Mouse (Mus musculus): ENCODE results near the gene Dnaaf5. TPM values are rescaled to one million over a fixed set of nuclear protein-coding genes. Genes with fewer than 3 reads are reported as not detected.

The Dnaaf5 gene
- polyA plus RNA-seq, 1 experiment from 2014 or later: 45.6 TPM

- no peak for DNase-seq (ENCODE audit: low read depth, low spot score)
- H3K27me3 ChIP-seq: no peaks in the 10 kb centered on the region
- TF ChIP-seq CTCF (IDR thresholded peaks at IDR 0.05): no peak
- POLR2A ChIA-PET: interaction anchor here (0.8 kb wide), 2 partner anchors 9 to 12 kb away, joined by 3 read pairs; no protein-coding TSS in a partner anchor
- CTCF ChIA-PET: interaction anchor here (1.2 to 1.3 kb wide), 2 partner anchors 10 to 13 kb away, joined by 3 read pairs; no protein-coding TSS in a partner anchor
- in situ Hi-C loops (cut with MboI; ENCODE audit: low pct_unique_long_range_greater_than_20kb): no loop called here
- no peak for ATAC-seq
Observed at GRCm38 (mm10) chr5:139228318-139228717, 78.3 kb downstream of the Dnaaf5 start.

GRCm38 (mm10) chr5:139229716-139230115, 79.7 kb downstream of the Dnaaf5 start:
- POLR2A ChIA-PET: no interaction called here
- in situ Hi-C loops (cut with MboI; ENCODE audit: low pct_unique_long_range_greater_than_20kb): no loop called here
- CTCF ChIA-PET: interaction anchor here (1.0 kb wide), 1 partner anchor 13 kb away, joined by 3 read pairs; no protein-coding TSS in a partner anchor
- ATAC-seq: no peak
- no peak for TF ChIP-seq CTCF (IDR thresholded peaks at IDR 0.05)
- DNase-seq (ENCODE audit: low read depth, low spot score): no peak
- H3K27me3 ChIP-seq: no peaks in the 10 kb centered on the region

GRCm38 (mm10) chr5:139232083-139232482, 82.1 kb downstream of the Dnaaf5 start:
- TF ChIP-seq CTCF (IDR thresholded peaks at IDR 0.05): no peak
- no peak for ATAC-seq
- ChIA-PET POLR2A (no interaction called here), CTCF (no interaction called here)
- H3K27me3 ChIP-seq: no peaks in the 10 kb centered on the region
- in situ Hi-C loops (cut with MboI; ENCODE audit: low pct_unique_long_range_greater_than_20kb): no loop called here
- DNase-seq (ENCODE audit: low read depth, low spot score): no peak

- no peaks in the 10 kb centered on the region for H3K27me3 ChIP-seq
- no peak for TF ChIP-seq CTCF (IDR thresholded peaks at IDR 0.05)
- in situ Hi-C loops (cut with MboI; ENCODE audit: low pct_unique_long_range_greater_than_20kb): no loop called here
- ATAC-seq: no peak
- no peak for DNase-seq (ENCODE audit: low read depth, low spot score)
- ChIA-PET CTCF (interaction anchor here (1.1 to 1.6 kb wide), 2 partner anchors 12 to 48 kb away, joined by 3 to 4 read pairs; no protein-coding TSS in a partner anchor), POLR2A (interaction anchor here (0.6 to 0.9 kb wide), 2 partner anchors 17 to 44 kb away, joined by 3 read pairs; no protein-coding TSS in a partner anchor)
Observed at GRCm38 (mm10) chr5:139234423-139234822, 84.4 kb downstream of the Dnaaf5 start.

Other genes starting within 250 kb of the Dnaaf5 start
- gene Pdgfa, start 152.9 kb upstream of the Dnaaf5 start, polyA plus RNA-seq (2021): 35.4 TPM
- 0.55 TPM for gene Prkar1b, start 222 bp upstream of the Dnaaf5 start, polyA plus RNA-seq (2021)
- gene Sun1, start 50.4 kb downstream of the Dnaaf5 start, polyA plus RNA-seq (2021): 107 TPM
- gene Get4, start 102.1 kb downstream of the Dnaaf5 start, polyA plus RNA-seq (2021): 134 TPM
- gene Adap1, start 175.4 kb downstream of the Dnaaf5 start, polyA plus RNA-seq (2021): 5.0 TPM
- 66.1 TPM for gene Cox19, start 201.2 kb downstream of the Dnaaf5 start, polyA plus RNA-seq (2021)
- not detected for gene Cyp2w1, start 202.4 kb downstream of the Dnaaf5 start, polyA plus RNA-seq (2021)
- 7.9 TPM for gene Gpr146, start 227.5 kb downstream of the Dnaaf5 start, polyA plus RNA-seq (2021)

Measured in Patski (cell line).